Mouse (Mus musculus) midbrain, embryonic 13.5 days (tissue): ENCODE data around the gene H2-Eb1. TPM values are rescaled to one million over a fixed set of nuclear protein-coding genes. Genes with fewer than 3 reads are reported as not detected.

ENCODE experiments used
- ATAC-seq: fragments of 200-750 bp; cut with Nextera tagmentation; 2 replicates; pipeline ENCODE4 v1.8.0; 2017; ENCODE audit warnings: mild to moderate bottlenecking, moderate TSS enrichment, moderate library complexity
- H3K27ac ChIP-seq: fragments of 300-500 bp; sonication (generic); 2 replicates; pipeline ENCODE4 v1.5.1; 2015; ENCODE audit warnings: inconsistent platforms, mild to moderate bottlenecking, moderate library complexity
- H3K27me3 ChIP-seq: fragments of 300-500 bp; sonication (generic); 2 replicates; pipeline ENCODE4 v1.6.1; 2015; ENCODE audit warnings: mild to moderate bottlenecking, inconsistent platforms
- H3K36me3 ChIP-seq: fragments of 300-500 bp; sonication (generic); 2 replicates; pipeline ENCODE4 v1.6.1; 2015; ENCODE audit warnings: mild to moderate bottlenecking, inconsistent platforms
- H3K4me1 ChIP-seq: fragments of 300-500 bp; sonication (generic); replicated peaks from 2 replicates; pipeline ENCODE4 v1.6.1; 2015; ENCODE audit warnings: inconsistent platforms
- H3K4me2 ChIP-seq: fragments of 300-500 bp; sonication (generic); replicated peaks from 2 replicates; pipeline ENCODE4 v1.6.1; 2015; ENCODE audit warnings: moderate library complexity, mild to moderate bottlenecking, inconsistent platforms
- H3K4me3 ChIP-seq: fragments of 300-500 bp; sonication (generic); replicated peaks from 2 replicates; pipeline ENCODE4 v1.5.1; 2015; ENCODE audit warnings: mild to moderate bottlenecking, inconsistent platforms
- H3K9ac ChIP-seq: fragments of 300-500 bp; sonication (generic); replicated peaks from 2 replicates; pipeline ENCODE4 v1.6.1; 2015; ENCODE audit warnings: mild to moderate bottlenecking, inconsistent platforms
- H3K9me3 ChIP-seq: fragments of 300-500 bp; sonication (generic); 2 replicates; pipeline ENCODE4 v1.6.1; 2016; ENCODE audit warnings: mild to moderate bottlenecking, inconsistent platforms
- WGBS: fragments of 180-500 bp; shearing (Covaris S2); methylation state at CpG from one replicate; pipeline ENCODE4 v1.1.7; 2015; 5-methylcytosine and 5-hydroxymethylcytosine counted together
- polyA plus RNA-seq: library from polyadenylated mRNA; unstranded; fragments of >200 nt; fragmentation: Nextera tagmentation; extraction: Ambion mirVana; gene quantifications from 2 replicates; pipeline ENCODE4 v1.2.1, GENCODE M21; 2015

Gene H2-Eb1
- polyA plus RNA-seq, 1 experiment from 2014 or later: 2.1 TPM

DNA sequence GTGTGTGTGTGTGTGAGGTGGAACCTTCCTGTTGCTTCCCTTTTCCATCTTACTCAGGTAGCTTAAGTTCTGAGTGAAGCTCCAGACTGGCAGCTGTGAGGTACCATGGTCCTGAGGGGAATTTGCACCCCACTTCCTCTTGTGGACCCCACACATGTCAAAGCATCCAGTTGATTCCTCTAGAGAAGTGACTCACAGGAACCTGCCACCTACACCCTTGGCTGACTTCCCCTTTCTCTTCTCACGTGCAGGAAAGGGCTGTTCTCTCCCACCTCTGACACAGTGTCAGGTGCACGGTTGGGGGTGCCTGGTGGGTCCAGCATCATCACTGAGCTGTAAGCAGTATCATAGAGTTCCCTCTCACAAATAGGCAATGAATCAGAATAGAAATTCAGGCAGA, 12.1 kb upstream of the H2-Eb1 start:
- H3K27ac ChIP-seq: no peak overlapping the region
- 68% methylated on average over 2 of the region's 2 CpGs for WGBS
- no peaks in the 10 kb centered on the region for H3K36me3 ChIP-seq
- H3K9ac ChIP-seq: no peak overlapping the region
- H3K4me3 ChIP-seq: no peak overlapping the region
- no peaks in the 10 kb centered on the region for H3K9me3 ChIP-seq
- H3K27me3 ChIP-seq: peaks cover 3% of the 10 kb centered on the region; the same call in 1 of the 2 replicates
- ATAC-seq: no peak
- peaks cover 5% of the 10 kb centered on the region for H3K4me1 ChIP-seq
- no peak overlapping the region for H3K4me2 ChIP-seq

DNA sequence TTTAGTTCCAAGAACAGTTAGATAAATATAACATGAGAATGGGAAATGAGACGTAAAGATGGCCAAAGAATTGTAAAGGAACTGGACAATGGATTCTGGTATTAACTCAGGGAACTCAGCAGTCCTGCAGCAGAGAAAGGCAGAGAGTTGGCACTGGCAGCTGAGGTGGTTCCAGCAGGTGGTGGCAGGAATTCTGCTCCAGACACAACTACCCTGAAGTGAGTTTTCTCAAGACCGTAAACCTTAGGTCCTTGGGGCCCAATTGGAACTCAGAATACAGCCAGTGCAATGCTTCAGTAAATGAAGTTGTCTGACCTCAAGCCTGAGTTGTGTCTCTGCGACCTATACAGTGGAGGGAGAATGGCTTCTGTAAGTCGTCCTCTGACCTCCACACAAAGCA, 11.4 kb upstream of the H2-Eb1 start:
- Histone ChIP-seq H3K4me3 (no peak overlapping the region), H3K9me3 (no peaks in the 10 kb centered on the region), H3K4me2 (no peak overlapping the region), H3K27me3 (peaks cover 3% of the 10 kb centered on the region; the same call in 1 of the 2 replicates), H3K36me3 (no peaks in the 10 kb centered on the region), H3K4me1 (peaks cover 5% of the 10 kb centered on the region), H3K9ac (no peak overlapping the region), H3K27ac (no peak overlapping the region)
- 67% methylated on average over 4 of the region's 4 CpGs for WGBS
- no peak for ATAC-seq

DNA sequence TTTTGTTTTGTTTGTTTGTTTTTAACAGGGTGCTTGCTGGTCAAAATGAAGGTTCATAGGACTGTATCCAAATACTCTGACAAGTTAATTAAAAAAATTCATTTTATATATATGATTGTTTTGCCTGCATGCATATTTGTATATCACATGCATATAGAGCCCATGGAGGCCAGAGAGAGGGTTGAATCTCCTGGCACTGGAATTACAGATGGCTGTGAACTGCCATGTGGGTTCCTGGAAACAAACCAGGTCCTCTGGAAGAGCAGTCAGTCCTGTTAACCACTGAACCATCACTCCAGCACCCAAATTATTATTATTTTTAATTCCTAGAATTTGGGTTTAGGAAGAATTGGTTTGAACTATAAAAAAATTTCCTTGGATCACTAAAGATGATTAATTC, 10.4 kb upstream of the H2-Eb1 start:
- Histone ChIP-seq H3K27me3 (peaks cover 3% of the 10 kb centered on the region; the same call in 1 of the 2 replicates), H3K4me1 (peaks cover 5% of the 10 kb centered on the region), H3K9me3 (no peaks in the 10 kb centered on the region), H3K36me3 (no peaks in the 10 kb centered on the region), H3K27ac (no peak overlapping the region), H3K4me2 (no peak overlapping the region), H3K4me3 (no peak overlapping the region), H3K9ac (no peak overlapping the region)
- no peak for ATAC-seq

DNA sequence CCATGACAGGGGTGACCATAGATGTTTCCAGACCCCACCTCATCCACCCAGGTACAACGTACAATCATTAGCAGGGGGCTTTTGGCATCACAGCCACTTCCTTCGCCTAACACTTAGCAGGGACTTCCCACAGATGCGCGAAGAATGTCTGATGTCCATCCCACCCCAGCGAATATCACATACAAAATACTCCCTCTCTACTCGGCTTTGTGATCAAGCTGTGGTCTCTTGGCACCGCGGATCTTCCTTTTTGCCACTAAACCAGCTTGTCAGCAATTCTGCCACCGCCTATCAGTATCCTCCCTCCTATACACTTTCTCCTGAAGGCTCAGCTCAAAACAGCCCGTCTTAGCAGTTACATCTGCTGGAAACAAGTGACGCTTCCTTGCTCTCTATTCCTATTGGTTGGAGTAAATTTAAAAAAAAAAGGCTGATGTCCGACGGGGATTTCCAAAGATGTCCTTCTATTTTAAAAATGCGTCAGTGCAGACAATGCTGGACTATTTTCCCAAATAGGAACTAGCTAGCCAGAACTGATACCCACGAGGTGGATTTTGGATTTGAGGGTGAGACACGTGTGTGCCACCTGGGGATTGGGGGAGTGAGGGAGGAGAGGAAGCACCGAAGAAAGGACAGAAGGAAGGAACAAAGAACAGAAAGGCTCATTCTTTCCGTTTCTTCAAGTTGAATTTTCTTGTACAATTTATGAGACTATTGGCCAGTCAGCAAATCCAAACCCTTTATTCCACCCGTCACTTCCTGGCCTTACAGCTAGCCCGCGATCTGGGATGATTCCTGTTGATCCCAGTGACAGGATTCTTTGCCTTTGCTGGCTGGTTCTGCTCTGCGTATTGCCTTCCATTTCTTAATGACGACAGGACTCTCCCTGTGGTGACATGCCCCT, 9.5 kb upstream of the H2-Eb1 start:
- Histone ChIP-seq H3K27me3 (peaks cover 3% of the 10 kb centered on the region; the same call in 1 of the 2 replicates), H3K27ac (no peak overlapping the region), H3K9me3 (no peaks in the 10 kb centered on the region), H3K36me3 (no peaks in the 10 kb centered on the region), H3K4me2 (peak overlapping the region; percentile 48), H3K4me3 (peak overlapping the region; percentile 39), H3K9ac (0 out of 2 replicates have a peak overlapping the region, but pooled peaks have one; percentile 24), H3K4me1 (peaks cover 5% of the 10 kb centered on the region)
- peak; percentile 86 for ATAC-seq
- 21% methylated on average over 23 of the region's 23 CpGs for WGBS

DNA sequence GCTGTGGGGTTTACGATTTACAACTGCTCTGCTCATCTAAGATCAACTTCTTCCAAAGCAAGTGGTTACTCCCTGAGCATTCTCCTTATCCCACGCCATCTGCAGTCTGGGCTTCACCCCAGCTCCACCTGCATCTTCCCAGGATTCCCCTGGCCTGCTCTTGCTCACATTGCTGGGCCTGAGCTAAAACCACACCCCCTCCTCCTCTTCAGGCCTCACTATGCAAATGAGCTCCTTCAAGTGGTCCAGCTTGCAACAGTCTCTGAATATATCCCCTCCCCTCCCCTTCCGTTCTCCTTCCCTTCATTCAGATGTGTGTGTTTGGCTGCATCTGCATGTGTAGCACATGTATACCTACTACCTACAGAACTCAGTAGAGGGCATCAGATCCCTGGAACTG, 6.3 kb upstream of the H2-Eb1 start:
- no peaks in the 10 kb centered on the region for H3K27me3 ChIP-seq
- no peak overlapping the region for H3K4me2 ChIP-seq
- no peaks in the 10 kb centered on the region for H3K36me3 ChIP-seq
- no peak overlapping the region for H3K9ac ChIP-seq
- no peak overlapping the region for H3K4me3 ChIP-seq
- H3K9me3 ChIP-seq: no peaks in the 10 kb centered on the region
- peaks cover 5% of the 10 kb centered on the region for H3K4me1 ChIP-seq
- no peak overlapping the region for H3K27ac ChIP-seq
- WGBS: 58% methylated on average over 3 of the region's 3 CpGs
- ATAC-seq: no peak

DNA sequence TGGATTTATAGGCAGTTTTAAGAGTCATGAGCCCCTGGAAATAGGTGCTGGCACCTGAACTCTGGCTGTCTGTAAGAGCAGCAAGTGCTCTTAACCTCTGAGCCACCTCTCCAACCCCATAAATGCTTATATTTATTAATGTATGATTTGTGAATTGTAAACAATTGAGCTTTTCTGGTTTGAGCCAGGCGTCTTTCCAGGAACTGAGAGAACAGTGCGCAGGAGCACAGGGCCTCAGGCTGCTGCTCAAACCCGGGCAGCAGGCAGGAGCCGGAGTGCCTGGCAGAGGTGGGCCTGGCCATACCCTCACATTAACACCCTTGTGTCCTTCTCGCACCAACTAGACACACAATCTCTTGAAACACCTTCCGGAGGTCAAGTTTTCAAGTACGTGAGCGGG, 5.6 kb upstream of the H2-Eb1 start:
- H3K4me3 ChIP-seq: no peak overlapping the region
- no peaks in the 10 kb centered on the region for H3K36me3 ChIP-seq
- H3K9me3 ChIP-seq: no peaks in the 10 kb centered on the region
- no peak for ATAC-seq
- H3K4me2 ChIP-seq: no peak overlapping the region
- no peak overlapping the region for H3K27ac ChIP-seq
- H3K27me3 ChIP-seq: no peaks in the 10 kb centered on the region
- 88% methylated on average over 8 of the region's 8 CpGs for WGBS
- H3K9ac ChIP-seq: no peak overlapping the region
- H3K4me1 ChIP-seq: peaks cover 5% of the 10 kb centered on the region

DNA sequence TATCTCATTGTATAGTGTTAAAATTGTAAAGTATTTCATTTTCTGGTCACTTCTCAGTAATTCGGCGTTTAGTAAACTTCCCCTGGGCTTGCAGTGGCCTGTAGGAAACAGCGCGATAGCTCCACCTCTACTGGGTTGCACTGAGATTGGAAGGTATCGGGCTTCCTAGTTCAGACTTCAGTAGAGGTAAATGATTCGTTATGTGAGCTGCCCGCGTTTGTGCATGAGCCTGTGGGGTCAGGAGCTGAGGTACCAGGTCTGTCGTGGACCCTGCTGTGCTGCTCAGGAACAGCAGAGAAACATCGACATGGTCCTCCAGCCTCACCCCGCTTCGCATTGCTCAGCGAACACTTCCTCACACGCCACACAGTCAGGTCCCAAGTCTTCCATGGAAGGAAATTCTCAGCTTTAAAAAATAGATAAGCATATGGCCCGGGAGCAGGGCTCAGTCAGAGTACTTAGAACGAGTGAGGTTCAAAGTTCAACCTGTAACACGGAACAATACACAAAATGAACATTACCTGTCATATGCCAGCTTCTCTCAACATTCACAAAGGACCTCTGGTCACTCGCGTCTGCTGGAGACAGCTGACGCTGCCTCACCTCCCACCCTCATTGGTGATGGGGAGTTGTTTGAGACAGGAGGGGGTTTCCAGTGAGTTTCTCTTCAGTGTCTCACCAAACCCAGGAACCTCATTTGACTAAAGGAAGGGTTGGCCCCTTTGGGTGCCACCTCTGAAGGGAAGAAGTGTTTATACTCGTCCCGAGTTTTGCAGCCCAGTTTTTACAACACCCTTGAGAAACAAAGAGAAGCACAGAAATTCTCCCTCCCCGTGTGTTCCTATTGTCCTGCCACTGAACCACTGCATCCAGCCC, 4.7 kb upstream of the H2-Eb1 start:
- no peak overlapping the region for H3K9ac ChIP-seq
- 81% methylated on average over 23 of the region's 23 CpGs for WGBS
- no peak overlapping the region for H3K27ac ChIP-seq
- ATAC-seq: no peak
- H3K4me1 ChIP-seq: peaks cover 5% of the 10 kb centered on the region
- no peak overlapping the region for H3K4me3 ChIP-seq
- no peaks in the 10 kb centered on the region for H3K27me3 ChIP-seq
- H3K36me3 ChIP-seq: no peaks in the 10 kb centered on the region
- H3K9me3 ChIP-seq: no peaks in the 10 kb centered on the region
- no peak overlapping the region for H3K4me2 ChIP-seq

DNA sequence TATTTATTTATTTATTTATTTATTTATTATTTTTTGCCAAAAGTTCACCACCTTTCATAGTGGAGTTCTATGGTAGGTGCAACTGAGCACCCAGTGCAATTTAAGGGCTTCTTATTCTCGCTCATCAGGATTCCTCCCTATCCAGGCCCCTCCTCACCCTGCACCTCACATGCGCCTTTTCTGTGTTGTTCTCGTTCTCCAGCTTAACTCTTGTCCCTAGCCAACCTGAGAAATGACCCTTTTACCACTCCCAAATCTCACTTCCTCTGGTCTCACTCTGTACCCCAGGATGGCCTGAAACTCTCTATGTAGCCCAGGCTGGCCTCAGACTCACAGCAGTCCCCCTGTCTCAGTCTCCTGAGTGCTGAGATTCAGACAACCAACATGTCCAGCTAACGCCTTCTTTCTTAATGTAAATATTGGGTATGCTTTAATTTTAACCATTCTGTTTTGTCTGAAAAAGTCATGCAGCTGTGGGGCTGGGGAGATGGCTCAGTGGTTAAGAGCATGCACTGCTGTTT, 3.9 kb upstream of the H2-Eb1 start:
- H3K27me3 ChIP-seq: 0 out of 2 replicates have a peak, but pooled peaks cover 2% of the 10 kb centered on the region
- no peaks in the 10 kb centered on the region for H3K9me3 ChIP-seq
- H3K9ac ChIP-seq: no peak overlapping the region
- no peaks in the 10 kb centered on the region for H3K36me3 ChIP-seq
- no peak overlapping the region for H3K4me3 ChIP-seq
- WGBS: 85% methylated on average over 4 of the region's 4 CpGs
- H3K4me2 ChIP-seq: no peak overlapping the region
- ATAC-seq: no peak
- H3K4me1 ChIP-seq: peaks cover 5% of the 10 kb centered on the region
- no peak overlapping the region for H3K27ac ChIP-seq

DNA sequence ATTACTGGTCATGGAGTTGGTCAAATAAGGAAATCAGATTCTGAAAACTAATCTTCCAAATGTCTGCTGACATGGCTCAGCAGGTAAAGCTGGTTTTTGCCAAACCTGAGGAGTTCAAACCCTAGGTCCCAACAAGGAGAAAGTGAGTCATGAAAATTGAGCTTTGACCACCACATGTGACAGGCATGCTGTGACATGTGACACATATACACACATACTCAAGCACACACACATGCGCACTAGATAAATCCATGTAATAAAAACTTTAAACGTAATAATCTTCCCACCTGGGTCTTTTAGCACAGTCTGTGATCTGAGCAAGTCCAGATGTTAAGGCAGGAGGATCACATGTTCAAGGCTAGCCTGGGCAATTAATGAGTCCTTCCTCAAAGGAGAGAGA, 1.9 kb upstream of the H2-Eb1 start:
- no peak overlapping the region for H3K27ac ChIP-seq
- no peak for ATAC-seq
- WGBS: 87% methylated on average over 2 of the region's 2 CpGs
- no peaks in the 10 kb centered on the region for H3K4me1 ChIP-seq
- no peaks in the 10 kb centered on the region for H3K36me3 ChIP-seq
- H3K4me3 ChIP-seq: no peak overlapping the region
- H3K9me3 ChIP-seq: no peaks in the 10 kb centered on the region
- peaks cover 7% of the 10 kb centered on the region; the same call in 1 of the 2 replicates for H3K27me3 ChIP-seq
- no peak overlapping the region for H3K4me2 ChIP-seq
- H3K9ac ChIP-seq: no peak overlapping the region

DNA sequence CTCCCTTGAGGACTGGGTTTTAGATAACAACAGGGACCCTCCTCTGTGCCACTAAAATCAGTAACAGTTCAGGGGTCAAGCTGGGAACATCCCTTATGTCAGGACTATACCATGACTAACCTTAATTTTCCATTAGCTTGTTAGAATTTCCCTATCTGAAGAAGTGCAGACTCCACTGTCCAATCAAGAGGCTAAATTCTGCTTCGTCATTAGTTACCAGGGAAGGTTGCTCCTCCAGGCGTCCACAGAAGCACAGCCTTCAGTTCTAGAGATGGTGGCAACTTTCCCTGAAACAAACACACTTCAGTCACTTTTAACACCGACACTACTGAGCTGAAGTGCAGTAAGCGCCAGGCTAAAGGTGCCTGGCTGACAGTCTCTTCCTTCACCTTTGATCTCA, 916 bp upstream of the H2-Eb1 start:
- H3K4me1 ChIP-seq: peaks cover 3% of the 10 kb centered on the region; the same call in 1 of the 2 replicates
- no peaks in the 10 kb centered on the region for H3K36me3 ChIP-seq
- WGBS: 38% methylated on average over 4 of the region's 4 CpGs
- H3K4me3 ChIP-seq: no peak overlapping the region
- H3K27me3 ChIP-seq: peaks cover 7% of the 10 kb centered on the region; the same call in 1 of the 2 replicates
- ATAC-seq: no peak
- H3K9me3 ChIP-seq: no peaks in the 10 kb centered on the region
- no peak overlapping the region for H3K9ac ChIP-seq
- no peak overlapping the region for H3K4me2 ChIP-seq
- H3K27ac ChIP-seq: no peak overlapping the region

DNA sequence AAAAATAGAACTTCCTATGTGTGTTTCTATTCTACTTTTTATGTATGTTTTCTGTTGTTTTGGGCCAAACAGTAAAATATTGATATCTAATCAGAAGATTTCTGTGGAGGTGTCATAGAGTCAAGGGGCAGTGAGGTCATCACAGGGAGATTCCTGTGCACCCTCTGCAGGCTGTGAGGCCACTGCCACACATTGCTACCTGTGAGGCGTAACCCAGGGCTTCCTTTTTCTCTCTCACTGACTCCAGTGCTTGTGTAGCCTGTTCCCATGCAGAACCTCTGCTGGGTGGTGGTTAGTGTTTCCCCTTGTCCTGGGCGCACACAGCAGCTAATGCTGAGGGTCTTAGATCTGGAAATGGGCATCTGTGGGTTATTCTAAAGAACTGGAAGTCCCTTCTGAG, 740 bp downstream of the H2-Eb1 start:
- H3K4me1 ChIP-seq: peaks cover 3% of the 10 kb centered on the region; the same call in 1 of the 2 replicates
- ATAC-seq: no peak
- H3K27ac ChIP-seq: no peak overlapping the region
- H3K9ac ChIP-seq: no peak overlapping the region
- H3K4me2 ChIP-seq: no peak overlapping the region
- H3K4me3 ChIP-seq: no peak overlapping the region
- H3K9me3 ChIP-seq: no peaks in the 10 kb centered on the region
- WGBS: 86% methylated on average over 2 of the region's 2 CpGs
- no peaks in the 10 kb centered on the region for H3K36me3 ChIP-seq
- peaks cover 7% of the 10 kb centered on the region; the same call in 1 of the 2 replicates for H3K27me3 ChIP-seq

DNA sequence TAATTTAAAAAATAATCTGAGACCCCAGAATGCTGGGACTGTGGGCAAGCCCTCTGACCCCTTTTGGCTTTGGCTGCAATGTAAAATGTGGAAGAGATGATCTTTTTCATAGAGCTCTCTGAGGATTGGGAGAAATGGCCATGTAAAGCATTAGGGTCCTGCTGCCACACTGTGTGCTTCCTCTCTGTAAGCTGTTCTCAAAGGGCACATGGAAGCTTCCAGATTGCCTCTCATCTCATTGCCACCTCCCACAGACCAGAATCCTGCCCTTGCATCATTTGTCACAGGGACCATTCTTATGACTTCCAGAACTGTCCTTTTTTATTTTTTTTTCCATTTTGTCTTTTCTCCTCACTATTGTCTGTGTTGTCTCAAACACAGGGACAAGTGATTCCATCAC, 1.5 kb downstream of the H2-Eb1 start:
- Histone ChIP-seq H3K9ac (no peak overlapping the region), H3K27ac (no peak overlapping the region), H3K4me3 (no peak overlapping the region), H3K9me3 (no peaks in the 10 kb centered on the region), H3K4me1 (peaks cover 3% of the 10 kb centered on the region; the same call in 1 of the 2 replicates), H3K4me2 (no peak overlapping the region), H3K27me3 (peaks cover 7% of the 10 kb centered on the region; the same call in 1 of the 2 replicates), H3K36me3 (no peaks in the 10 kb centered on the region)
- no peak for ATAC-seq
